In the genomic region with DNA sequence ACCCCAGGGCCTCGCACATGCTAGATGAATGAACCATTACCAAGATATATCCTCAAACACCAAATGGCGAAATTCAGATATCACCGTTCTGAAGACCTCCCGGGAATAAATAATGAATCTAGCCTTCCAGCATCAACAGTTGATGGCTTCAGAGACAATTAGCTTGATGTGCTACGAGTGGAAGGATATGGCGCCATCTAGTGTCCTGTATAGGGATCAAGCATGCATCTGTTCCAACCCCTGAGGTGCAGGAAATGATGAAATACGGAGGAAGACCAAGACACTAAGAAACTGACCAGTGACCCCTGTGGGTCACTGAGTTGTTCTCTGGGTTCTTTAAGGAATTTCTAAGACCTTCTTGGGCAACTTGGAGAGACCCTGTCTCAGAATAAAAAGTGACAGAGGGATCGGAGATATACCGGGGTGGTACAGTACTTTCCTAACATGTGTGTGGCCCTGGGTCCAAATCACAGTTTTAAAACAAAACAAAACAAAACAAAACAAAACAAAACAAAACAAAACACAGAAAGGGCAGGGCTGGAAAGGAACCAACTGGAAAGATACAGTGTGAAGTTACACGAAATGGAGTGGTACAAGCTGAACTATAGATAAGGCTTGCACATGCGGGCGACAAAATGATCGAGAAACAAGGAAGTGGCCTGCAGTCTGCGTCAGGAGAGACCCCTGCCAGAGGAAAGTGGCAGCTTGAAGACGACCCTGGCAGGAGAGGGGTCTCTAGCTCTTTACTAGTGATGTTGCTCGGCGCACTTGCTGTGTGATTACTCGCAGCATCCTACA, we compare ENCODE assay signal across 8 mouse cellular contexts. TPM values are rescaled to one million over a fixed set of nuclear protein-coding genes. Genes with fewer than 3 reads are reported as not detected.
DNase-seq lines count a peak whose midpoint lies in the region; ATAC-seq lines count a peak whose summit lies in the region.

No protein-coding gene starts in this region.

- H3K4me3 ChIP-seq in intestine, embryonic 16.5 days (ENCODE audit: low read length): no peak overlapping the region
- H3K4me3 ChIP-seq in limb, embryonic 10.5 days: no peak overlapping the region
- no peak overlapping the region for H3K4me3 ChIP-seq in midbrain, embryonic 14.5 days (replicated peaks; ENCODE audit: low read depth, low read length)

- H3K27me3 ChIP-seq in intestine, embryonic 16.5 days (replicated peaks; ENCODE audit: control insufficient read depth, insufficient read depth, low read length): no peaks in the 10 kb centered on the region
- H3K27me3 ChIP-seq in limb, embryonic 10.5 days (ENCODE audit: low read depth, poor library complexity, severe bottlenecking): peaks cover 18% of the 10 kb centered on the region; the same call in 1 of the 2 replicates
- H3K27me3 ChIP-seq in midbrain, embryonic 14.5 days (ENCODE audit: control insufficient read depth, insufficient read depth, low read length): no peaks in the 10 kb centered on the region

- peak; percentile 86 for ATAC-seq in frontal cortex, adult (ENCODE audit: low TSS enrichment)
- peak; percentile 36; the same call in 1 of the 2 replicates for ATAC-seq in intestine, embryonic 16.5 days
- ATAC-seq in midbrain, embryonic 14.5 days (ENCODE audit: low FRiP score, low TSS enrichment): peak; percentile 57; the same call in 1 of the 2 replicates

- 53% methylated on average over 18 of the region's 18 CpGs for WGBS in intestine, embryonic 16.5 days
- 52% methylated on average over 18 of the region's 18 CpGs for WGBS in limb, embryonic 10.5 days
- 52% methylated on average over 18 of the region's 18 CpGs for WGBS in midbrain, embryonic 14.5 days

- H3K9ac ChIP-seq in intestine, embryonic 16.5 days (ENCODE audit: low read depth, low read length): no peak overlapping the region
- no peak overlapping the region for H3K9ac ChIP-seq in midbrain, embryonic 14.5 days (replicated peaks; ENCODE audit: low read length)

- H3K27ac ChIP-seq in intestine, embryonic 16.5 days (ENCODE audit: low read length): no peak overlapping the region
- no peak overlapping the region for H3K27ac ChIP-seq in limb, embryonic 10.5 days
- no peak overlapping the region for H3K27ac ChIP-seq in midbrain, embryonic 14.5 days (replicated peaks; ENCODE audit: low read depth, low read length)

- H3K36me3 ChIP-seq in intestine, embryonic 16.5 days (ENCODE audit: control insufficient read depth, insufficient read depth, low read length): no peaks in the 10 kb centered on the region
- no peaks in the 10 kb centered on the region for H3K36me3 ChIP-seq in limb, embryonic 10.5 days
- no peaks in the 10 kb centered on the region for H3K36me3 ChIP-seq in midbrain, embryonic 14.5 days (ENCODE audit: control insufficient read depth, insufficient read depth, low read length)

- no peaks in the 10 kb centered on the region for H3K9me3 ChIP-seq in intestine, embryonic 16.5 days (ENCODE audit: control insufficient read depth, low read length)
- no peaks in the 10 kb centered on the region for H3K9me3 ChIP-seq in limb, embryonic 10.5 days (replicated peaks)
- H3K9me3 ChIP-seq in midbrain, embryonic 14.5 days (ENCODE audit: control insufficient read depth, low read length): no peaks in the 10 kb centered on the region

- no peaks in the 10 kb centered on the region for H3K4me1 ChIP-seq in intestine, embryonic 16.5 days (ENCODE audit: control insufficient read depth, insufficient read depth, low read length)
- H3K4me1 ChIP-seq in limb, embryonic 10.5 days: peaks cover 3% of the 10 kb centered on the region; the same call in 1 of the 2 replicates
- H3K4me1 ChIP-seq in midbrain, embryonic 14.5 days (ENCODE audit: control insufficient read depth, insufficient read depth, low read length): no peaks in the 10 kb centered on the region

- no peak overlapping the region for H3K4me2 ChIP-seq in intestine, embryonic 16.5 days (ENCODE audit: low read depth, low read length)
- H3K4me2 ChIP-seq in midbrain, embryonic 14.5 days (ENCODE audit: low read length): peak overlapping the region; percentile 34; the same call in 1 of the 2 replicates

- peak; percentile 44 for DNase-seq in urinary bladder, postnatal 25 days (ENCODE audit: low spot score)
- DNase-seq in urinary bladder, postnatal 10 days (ENCODE audit: low spot score): no peak
- peak; percentile 85 for DNase-seq in cerebellum, adult 9-10 months
- peak; percentile 69 for DNase-seq in limb, embryonic 10.5 days (ENCODE audit: low spot score)
- peak; percentile 90 for DNase-seq in midbrain, embryonic 14.5 days
- DNase-seq in telencephalon, adult 2 months (ENCODE audit: low read depth, low spot score): peak; percentile 50

RNA-seq across cellular contexts. Expression of gene Trim2, which starts 6.5 kb away (rescaled TPM):
- polyA plus RNA-seq in intestine, embryonic 16.5 days (2015; fragmentation: Nextera tagmentation; extraction: Ambion mirVana): 57.0 and 57.5 TPM in 2 replicates
- polyA plus RNA-seq in limb, embryonic 10.5 days (2016; fragmentation: Nextera tagmentation; extraction: Ambion mirVana): 11.3 and 13.5 TPM in 2 replicates
- polyA plus RNA-seq in midbrain, embryonic 14.5 days (2014; fragmentation: Nextera tagmentation; extraction: Ambion mirVana): 144 and 154 TPM in 2 replicates

Comparison
In these comparisons a context has a peak if more than half of its experiments do, and no peak if none do; other contexts are left out.
1. ATAC-seq: peak in every context shown above with its lines; median percentile 86 in frontal cortex, adult; 57 in midbrain, embryonic 14.5 days; 36 in intestine, embryonic 16.5 days.